Mouse (Mus musculus): ENCODE data around the gene Ripor2. TPM values are rescaled to one million over a fixed set of nuclear protein-coding genes. Genes with fewer than 3 reads are reported as not detected.

Ripor2 gene
- polyA plus RNA-seq, 1 experiment: 34.3 TPM

DNA sequence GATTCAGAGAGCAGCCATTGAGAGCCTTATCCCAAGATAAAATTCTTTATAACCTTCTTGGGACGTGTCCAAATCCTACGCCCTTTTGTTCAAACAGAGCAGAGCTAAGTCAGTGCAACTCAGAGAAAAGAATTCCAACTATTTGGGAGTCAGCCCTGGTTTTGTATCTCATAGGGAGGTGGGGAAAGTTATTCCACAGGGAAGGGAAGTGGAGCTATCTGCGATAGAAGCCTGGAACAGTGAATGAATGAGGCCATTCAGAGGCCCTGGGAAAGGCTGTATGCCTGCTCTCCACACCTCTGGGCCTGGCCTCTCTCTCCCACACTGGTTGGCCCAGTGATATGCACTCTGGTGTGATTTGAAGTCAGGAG, 16.1 kb upstream of the Ripor2 start:
- TF ChIP-seq CTCF (IDR thresholded peaks at IDR 0.05; ENCODE audit: borderline replicate concordance, control insufficient read depth, extremely low read depth, insufficient read depth, low read length, poor library complexity): no peak
- TF ChIP-seq POLR2A (IDR thresholded peaks at IDR 0.05; ENCODE audit: control insufficient read depth, extremely low read depth, insufficient read depth, low read length, poor library complexity): no peak
- DNase-seq: no peak
- H3K4me3 ChIP-seq (ENCODE audit: control insufficient read depth, insufficient read depth, low read length): no peak overlapping the region
- no peak overlapping the region for H3K27ac ChIP-seq (ENCODE audit: control insufficient read depth, insufficient read depth, low read length)
- H3K36me3 ChIP-seq (ENCODE audit: control insufficient read depth, insufficient read depth, low read length): no peaks in the 10 kb centered on the region
- no peaks in the 10 kb centered on the region for H3K27me3 ChIP-seq (ENCODE audit: control insufficient read depth, insufficient read depth, low read length)
- H3K4me1 ChIP-seq (replicated peaks; ENCODE audit: control insufficient read depth, insufficient read depth, low read length): peaks cover 6% of the 10 kb centered on the region
- 96% methylated on average over 3 of the region's 3 CpGs for WGBS

DNA sequence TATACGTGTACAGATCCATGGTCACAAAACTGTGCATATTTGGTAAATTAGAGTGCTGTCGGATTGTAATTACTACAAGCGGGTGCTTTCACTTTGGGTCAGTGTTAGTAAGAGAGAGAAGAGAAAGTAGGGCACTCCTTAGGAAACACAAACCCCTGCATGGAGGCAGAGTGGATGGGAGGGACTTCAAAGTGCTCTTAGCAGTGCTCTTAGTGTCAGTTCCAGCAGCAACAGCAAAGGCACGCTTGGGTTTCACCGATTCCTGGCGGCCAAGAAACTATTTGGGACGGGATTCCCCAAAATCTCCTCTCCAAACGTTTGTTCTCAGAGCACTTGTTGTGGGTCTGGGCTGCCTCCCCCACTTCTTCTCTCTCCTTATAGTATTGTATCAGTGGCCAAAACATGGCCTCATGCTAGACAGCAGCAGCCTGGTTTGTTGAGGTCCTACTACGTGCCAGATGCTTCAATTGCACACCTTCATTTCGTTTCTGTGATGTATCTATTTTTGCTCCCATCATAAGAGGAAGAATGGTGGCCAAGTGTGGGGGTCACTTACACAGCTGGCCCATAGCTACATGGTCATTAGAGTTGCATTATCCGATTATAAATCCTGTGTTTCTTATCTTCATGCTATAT, 14.7 kb upstream of the Ripor2 start:
- no peak for DNase-seq
- H3K27ac ChIP-seq (ENCODE audit: control insufficient read depth, insufficient read depth, low read length): no peak overlapping the region
- no peak overlapping the region for H3K4me3 ChIP-seq (ENCODE audit: control insufficient read depth, insufficient read depth, low read length)
- 96% methylated on average over 11 of the region's 11 CpGs for WGBS
- no peaks in the 10 kb centered on the region for H3K4me1 ChIP-seq (replicated peaks; ENCODE audit: control insufficient read depth, insufficient read depth, low read length)
- H3K27me3 ChIP-seq (ENCODE audit: control insufficient read depth, insufficient read depth, low read length): no peaks in the 10 kb centered on the region
- TF ChIP-seq CTCF (IDR thresholded peaks at IDR 0.05; ENCODE audit: borderline replicate concordance, control insufficient read depth, extremely low read depth, insufficient read depth, low read length, poor library complexity): no peak
- TF ChIP-seq POLR2A (IDR thresholded peaks at IDR 0.05; ENCODE audit: control insufficient read depth, extremely low read depth, insufficient read depth, low read length, poor library complexity): no peak
- no peaks in the 10 kb centered on the region for H3K36me3 ChIP-seq (ENCODE audit: control insufficient read depth, insufficient read depth, low read length)

DNA sequence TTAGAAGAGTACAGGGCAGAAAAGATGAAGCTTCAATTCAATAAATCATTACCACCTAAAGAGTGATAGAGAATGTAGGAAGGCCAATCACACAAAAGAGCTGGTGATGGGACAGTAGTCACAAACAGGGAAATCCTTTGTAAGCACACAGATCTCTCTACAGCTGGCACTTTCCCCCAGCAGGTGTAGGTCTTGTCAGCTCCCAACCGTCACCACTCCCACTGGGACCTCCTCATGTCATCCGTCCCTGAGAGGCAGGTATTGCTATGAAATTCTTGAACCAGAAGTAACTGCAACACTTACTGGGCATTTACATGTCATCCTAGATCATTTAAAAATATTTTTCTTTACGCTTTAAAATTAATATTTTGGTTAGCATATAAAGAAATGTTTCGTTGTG, 12.9 kb upstream of the Ripor2 start:
- 91% methylated on average over 4 of the region's 4 CpGs for WGBS
- no peaks in the 10 kb centered on the region for H3K36me3 ChIP-seq (ENCODE audit: control insufficient read depth, insufficient read depth, low read length)

DNA sequence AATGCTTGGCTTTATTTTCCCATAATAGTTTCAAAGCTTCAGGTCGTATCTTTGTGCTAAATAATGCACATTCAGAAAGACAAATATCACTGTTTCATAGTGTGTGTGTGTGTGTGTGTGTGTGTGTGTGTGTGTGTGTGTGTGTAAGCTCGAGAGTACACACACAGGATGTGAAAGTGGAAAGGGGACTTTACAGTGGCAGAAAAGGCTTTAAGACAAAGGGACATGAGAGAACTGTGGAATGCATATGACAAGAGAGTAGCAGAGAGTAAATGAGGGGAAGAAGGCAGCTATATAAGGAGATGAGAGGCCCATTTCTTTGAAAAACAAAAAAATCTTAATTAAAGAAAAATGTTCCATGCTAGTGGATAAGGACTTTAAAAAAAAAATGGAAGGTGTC, 11.3 kb upstream of the Ripor2 start:
- no peak overlapping the region for H3K4me3 ChIP-seq (ENCODE audit: control insufficient read depth, insufficient read depth, low read length)
- no peaks in the 10 kb centered on the region for H3K36me3 ChIP-seq (ENCODE audit: control insufficient read depth, insufficient read depth, low read length)
- no peak for DNase-seq
- 63% methylated on average over 2 of the region's 2 CpGs for WGBS
- TF ChIP-seq POLR2A (IDR thresholded peaks at IDR 0.05; ENCODE audit: control insufficient read depth, extremely low read depth, insufficient read depth, low read length, poor library complexity) (no peak), CTCF (IDR thresholded peaks at IDR 0.05; ENCODE audit: borderline replicate concordance, control insufficient read depth, extremely low read depth, insufficient read depth, low read length, poor library complexity) (no peak)
- no peak overlapping the region for H3K27ac ChIP-seq (ENCODE audit: control insufficient read depth, insufficient read depth, low read length)
- peaks cover 1% of the 10 kb centered on the region; the same call in 1 of the 2 replicates for H3K4me1 ChIP-seq (replicated peaks; ENCODE audit: control insufficient read depth, insufficient read depth, low read length)
- H3K27me3 ChIP-seq (ENCODE audit: control insufficient read depth, insufficient read depth, low read length): no peaks in the 10 kb centered on the region

More for the DNA sequence above, 12.9 kb upstream of the Ripor2 start:
- H3K4me1 ChIP-seq (replicated peaks; ENCODE audit: control insufficient read depth, insufficient read depth, low read length): no peaks in the 10 kb centered on the region
- no peak for TF ChIP-seq CTCF (IDR thresholded peaks at IDR 0.05; ENCODE audit: borderline replicate concordance, control insufficient read depth, extremely low read depth, insufficient read depth, low read length, poor library complexity)
- no peak for TF ChIP-seq POLR2A (IDR thresholded peaks at IDR 0.05; ENCODE audit: control insufficient read depth, extremely low read depth, insufficient read depth, low read length, poor library complexity)
- peak; percentile 31 for DNase-seq
- no peak overlapping the region for H3K27ac ChIP-seq (ENCODE audit: control insufficient read depth, insufficient read depth, low read length)
- H3K27me3 ChIP-seq (ENCODE audit: control insufficient read depth, insufficient read depth, low read length): no peaks in the 10 kb centered on the region
- no peak overlapping the region for H3K4me3 ChIP-seq (ENCODE audit: control insufficient read depth, insufficient read depth, low read length)

DNA sequence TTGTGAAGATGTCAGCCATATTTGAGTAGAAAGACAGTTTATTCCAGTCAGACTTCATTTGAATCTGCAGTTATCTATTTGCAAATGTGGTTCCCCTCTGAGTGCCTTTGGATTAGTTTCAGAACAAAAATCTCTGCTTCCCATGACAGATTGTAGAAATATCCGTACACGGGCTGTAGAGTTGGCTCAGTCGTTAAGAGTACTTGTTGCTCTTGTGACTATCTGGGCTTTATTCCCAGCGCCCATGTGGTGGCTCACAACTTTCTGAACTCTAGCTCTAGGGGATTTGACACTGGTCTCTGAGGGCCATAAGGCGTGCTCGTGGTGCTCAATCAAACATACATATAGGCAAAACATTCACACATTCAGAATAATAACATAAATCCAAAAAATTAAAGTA, 10.1 kb upstream of the Ripor2 start:
- Histone ChIP-seq H3K4me3 (ENCODE audit: control insufficient read depth, insufficient read depth, low read length) (no peak overlapping the region), H3K4me1 (replicated peaks; ENCODE audit: control insufficient read depth, insufficient read depth, low read length) (peaks cover 11% of the 10 kb centered on the region; the same call in 1 of the 2 replicates), H3K27me3 (ENCODE audit: control insufficient read depth, insufficient read depth, low read length) (no peaks in the 10 kb centered on the region), H3K36me3 (ENCODE audit: control insufficient read depth, insufficient read depth, low read length) (no peaks in the 10 kb centered on the region), H3K27ac (ENCODE audit: control insufficient read depth, insufficient read depth, low read length) (no peak overlapping the region)
- DNase-seq: no peak
- no peak for TF ChIP-seq CTCF (IDR thresholded peaks at IDR 0.05; ENCODE audit: borderline replicate concordance, control insufficient read depth, extremely low read depth, insufficient read depth, low read length, poor library complexity)
- 96% methylated on average over 6 of the region's 6 CpGs for WGBS

DNA sequence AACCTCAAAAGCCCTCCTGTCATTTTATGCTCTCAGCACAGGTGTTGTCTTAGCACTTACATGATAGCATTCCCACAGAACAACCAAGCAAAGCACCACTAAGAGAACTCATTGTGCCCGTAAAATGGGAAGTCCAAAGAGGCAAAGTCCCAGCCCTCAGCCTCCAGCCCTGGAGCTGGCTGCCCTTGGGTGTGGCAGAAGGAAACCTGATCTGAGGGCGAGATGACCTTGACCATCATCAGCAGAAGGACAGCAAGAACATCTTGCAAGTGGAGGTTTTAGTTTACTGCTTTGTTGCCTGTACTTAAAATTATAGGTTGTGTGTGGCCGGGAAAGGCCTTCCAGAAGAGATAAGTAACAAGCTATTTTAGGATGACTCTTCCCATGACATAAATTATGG, 6.9 kb upstream of the Ripor2 start:
- TF ChIP-seq CTCF (IDR thresholded peaks at IDR 0.05; ENCODE audit: borderline replicate concordance, control insufficient read depth, extremely low read depth, insufficient read depth, low read length, poor library complexity): no peak
- TF ChIP-seq POLR2A (IDR thresholded peaks at IDR 0.05; ENCODE audit: control insufficient read depth, extremely low read depth, insufficient read depth, low read length, poor library complexity): no peak
- H3K4me1 ChIP-seq (replicated peaks; ENCODE audit: control insufficient read depth, insufficient read depth, low read length): peaks cover 11% of the 10 kb centered on the region; the same call in 1 of the 2 replicates
- 96% methylated on average over 3 of the region's 3 CpGs for WGBS

More for the DNA sequence above, 6.9 kb upstream of the Ripor2 start:
- H3K4me3 ChIP-seq (ENCODE audit: control insufficient read depth, insufficient read depth, low read length): no peak overlapping the region
- H3K27me3 ChIP-seq (ENCODE audit: control insufficient read depth, insufficient read depth, low read length): no peaks in the 10 kb centered on the region
- no peak overlapping the region for H3K27ac ChIP-seq (ENCODE audit: control insufficient read depth, insufficient read depth, low read length)
- DNase-seq: no peak
- no peaks in the 10 kb centered on the region for H3K36me3 ChIP-seq (ENCODE audit: control insufficient read depth, insufficient read depth, low read length)
